Comparison of ENCODE assay signal across 21 mouse cellular contexts in the genomic region with DNA sequence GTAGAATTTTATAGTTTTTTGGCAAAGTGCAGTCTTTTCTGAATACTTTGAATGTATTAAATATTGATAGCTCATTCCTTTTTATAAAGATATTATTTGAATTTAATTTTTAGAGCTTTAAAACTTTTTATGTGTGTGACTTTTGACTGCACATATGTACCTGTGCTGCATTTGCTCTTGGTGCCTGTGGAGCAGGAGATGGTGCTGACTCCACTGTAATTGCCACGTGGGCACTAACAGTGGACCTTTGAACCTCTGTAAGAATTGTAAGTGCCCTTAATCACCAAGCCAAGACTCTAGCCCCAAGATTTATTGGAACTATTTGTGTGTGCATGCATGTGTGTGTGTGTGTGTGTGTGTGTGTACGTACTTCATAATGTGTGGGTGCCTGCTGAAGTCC. TPM values are rescaled to one million over a fixed set of nuclear protein-coding genes. Genes with fewer than 3 reads are reported as not detected.
DNase-seq lines count a peak whose midpoint lies in the region; ATAC-seq and TF ChIP-seq lines count a peak whose summit lies in the region.
"Had no signal": no experiment of that assay in that cellular context is flagged by ENCODE, and none has a peak within 500 bp of the region (broad histone marks: within the 10 kb centered on the region; RNA-seq: fewer than 3 reads in every experiment).

No protein-coding gene starts in this region.

- no peak overlapping the region for H3K9ac ChIP-seq in midbrain, embryonic 11.5 days (ENCODE audit: low read length)
- H3K9ac ChIP-seq in midbrain, postnatal 0 days (replicated peaks; ENCODE audit: low read length, poor library complexity, severe bottlenecking): no peak overlapping the region
- H3K9ac ChIP-seq: embryonic facial prominence, embryonic 15.5 days had no signal

- H3K27ac ChIP-seq in midbrain, embryonic 11.5 days (ENCODE audit: low read depth, low read length): no peak overlapping the region
- no peak overlapping the region for H3K27ac ChIP-seq in midbrain, postnatal 0 days (ENCODE audit: low read depth, low read length)
- H3K27ac ChIP-seq in small intestine, adult 2 months (ENCODE audit: insufficient read depth, low read depth, low read length): peak overlapping the region; percentile 37; the same call in 1 of the 2 replicates
- H3K27ac ChIP-seq: embryonic facial prominence, embryonic 15.5 days; forebrain, embryonic 10.5 days; heart, embryonic 10.5 days had no signal

- H3K4me3 ChIP-seq in midbrain, embryonic 11.5 days (ENCODE audit: low read depth, low read length): no peak overlapping the region
- H3K4me3 ChIP-seq in midbrain, postnatal 0 days (ENCODE audit: low read depth, low read length): no peak overlapping the region
- no peak overlapping the region for H3K4me3 ChIP-seq in small intestine, adult 2 months (ENCODE audit: low read depth, low read length)
- H3K4me3 ChIP-seq: embryonic facial prominence, embryonic 15.5 days; erythroblast, embryonic 14.5 days; forebrain, embryonic 10.5 days; heart, embryonic 10.5 days had no signal

- H3K4me2 ChIP-seq in midbrain, embryonic 11.5 days: no peak overlapping the region
- no peak overlapping the region for H3K4me2 ChIP-seq in midbrain, postnatal 0 days (ENCODE audit: low read depth, low read length, poor library complexity, severe bottlenecking)
- H3K4me2 ChIP-seq: embryonic facial prominence, embryonic 15.5 days had no signal

- H3K9me3 ChIP-seq in midbrain, embryonic 11.5 days (ENCODE audit: control insufficient read depth, low read length): no peaks in the 10 kb centered on the region
- H3K9me3 ChIP-seq in midbrain, postnatal 0 days (ENCODE audit: low read length): no peaks in the 10 kb centered on the region
- H3K9me3 ChIP-seq: embryonic facial prominence, embryonic 15.5 days; forebrain, embryonic 10.5 days; heart, embryonic 10.5 days had no signal

- no peaks in the 10 kb centered on the region for H3K4me1 ChIP-seq in midbrain, embryonic 11.5 days (ENCODE audit: control insufficient read depth, insufficient read depth, low read length)
- H3K4me1 ChIP-seq in midbrain, postnatal 0 days (ENCODE audit: insufficient read depth, low read length): no peaks in the 10 kb centered on the region
- H3K4me1 ChIP-seq in small intestine, adult 2 months (ENCODE audit: control insufficient read depth, insufficient read depth, insufficient read length, low read length): peaks cover 5% of the 10 kb centered on the region; the same call in 1 of the 2 replicates
- H3K4me1 ChIP-seq: forebrain, embryonic 10.5 days had no signal

- 86% methylated on average over 2 of the region's 2 CpGs for WGBS in midbrain, embryonic 11.5 days
- 92% methylated on average over 2 of the region's 2 CpGs for WGBS in midbrain, postnatal 0 days
- WGBS in small intestine, adult 2 months: 25% methylated on average over 2 of the region's 2 CpGs

- no peaks in the 10 kb centered on the region for H3K27me3 ChIP-seq in midbrain, embryonic 11.5 days (ENCODE audit: control insufficient read depth, insufficient read depth, low read length)
- H3K27me3 ChIP-seq in midbrain, postnatal 0 days (ENCODE audit: insufficient read depth, low read length): no peaks in the 10 kb centered on the region
- H3K27me3 ChIP-seq in small intestine, adult 2 months (ENCODE audit: control insufficient read depth, insufficient read depth, low read length): no peaks in the 10 kb centered on the region
- H3K27me3 ChIP-seq: embryonic facial prominence, embryonic 15.5 days had no signal

- TF ChIP-seq CTCF in midbrain, postnatal 0 days (IDR thresholded peaks at IDR 0.05): no peak
- TF ChIP-seq CTCF in small intestine, adult 2 months (IDR thresholded peaks at IDR 0.05; ENCODE audit: extremely low read depth, insufficient read length, insufficient replicate concordance, low read depth, low read length): no peak

- DNase-seq in kidney, adult 8-10 months: peak; percentile 19 to 28
- DNase-seq in kidney, postnatal 4 days: no peak
- peak; percentile 68 for DNase-seq in midbrain, embryonic 11.5 days (ENCODE audit: low spot score, missing footprints)
- no peak for DNase-seq in midbrain, postnatal 0 days (ENCODE audit: low spot score)
- DNase-seq in kidney, postnatal 14 days: peak; percentile 17
- no peak for DNase-seq in adipocyte (ENCODE audit: low spot score)
- DNase-seq in lung, postnatal 36 days: no peak
- DNase-seq: adrenal gland, adult 8-10 months; adrenal gland, postnatal 36 days; cerebellum, adult 8-10 months; cerebellum, postnatal 14 days; embryo, embryonic 11 days; gastrocnemius, postnatal 36 days; heart, adult 11 months; heart, postnatal 10 days had no signal

- ATAC-seq in midbrain, embryonic 11.5 days (ENCODE audit: low FRiP score): no peak
- ATAC-seq in midbrain, postnatal 0 days (ENCODE audit: low FRiP score): no peak
- ATAC-seq: forebrain, embryonic 14.5 days had no signal

- TF ChIP-seq POLR2A in small intestine, adult 2 months (IDR thresholded peaks at IDR 0.05; ENCODE audit: low read depth, low read length): no peak

- no peaks in the 10 kb centered on the region for H3K36me3 ChIP-seq in midbrain, embryonic 11.5 days (ENCODE audit: control insufficient read depth, insufficient read depth, low read length)
- H3K36me3 ChIP-seq in midbrain, postnatal 0 days (ENCODE audit: insufficient read depth, low read length): no peaks in the 10 kb centered on the region
- no peaks in the 10 kb centered on the region for H3K36me3 ChIP-seq in small intestine, adult 2 months (ENCODE audit: control insufficient read depth, insufficient read depth, low read length)
- H3K36me3 ChIP-seq: embryonic facial prominence, embryonic 15.5 days; heart, embryonic 10.5 days had no signal

RNA-seq across cellular contexts. Expression of a gene that starts 53.6 kb away (rescaled TPM):
- polyA plus RNA-seq in midbrain, embryonic 11.5 days (2014; fragmentation: Nextera tagmentation; extraction: Ambion mirVana): 34.8 and 35.5 TPM in 2 replicates
- 40.8 and 55.6 TPM in 2 replicates for total RNA-seq in midbrain, postnatal 0 days (2014; rRNA removed)
- polyA plus RNA-seq in midbrain, postnatal 0 days (2015; fragmentation: Nextera tagmentation; extraction: Ambion mirVana): 9.5 and 11.2 TPM in 2 replicates
- 5.8 and 12.3 TPM in 2 replicates for polyA plus RNA-seq in small intestine, adult 2 months (2012; rRNA removed)

Comparison
In these comparisons a context has a peak if more than half of its experiments do, and no peak if none do; other contexts are left out.
1. DNase-seq: peak in kidney, adult 8-10 months (2 of 2), midbrain, embryonic 11.5 days (single experiment) and kidney, postnatal 14 days (single experiment); none in kidney, postnatal 4 days (0 of 2), midbrain, postnatal 0 days (single experiment), adipocyte (single experiment) and lung, postnatal 36 days (single experiment).